Mouse (Mus musculus): ENCODE results near the gene Ube2d3.

- TF ChIP-seq GATA1 (IDR thresholded peaks at IDR 0.05; ENCODE audit: borderline replicate concordance, low read length) = no peak
- TF ChIP-seq FLI1 (IDR thresholded peaks at IDR 0.05; ENCODE audit: low read length) = no peak
Observed at GRCm38 (mm10) chr3:135476286-135476685, 38.3 kb downstream of the Ube2d3 start.

All from megakaryocyte, embryonic 14.5 days (primary cell).